Mouse (Mus musculus) liver, adult 2 months (tissue): ENCODE measurements at regions not wholly inside any gene's neighbourhood (a gene's known extent, or its start where the extent isn't known, plus 50 kb on each side); places are given as distances from the start of the nearest gene placed in this dataset.

Source experiments
- CTCF ChIP-seq: fragments of 200-500 bp; IDR thresholded peaks from 2 replicates; pipeline ENCODE4 v1.5.1; 2011; ENCODE audit warnings: low read depth, low read length, control low read depth
- POLR2A ChIP-seq: fragments of 200-500 bp; IDR thresholded peaks from 2 replicates; pipeline ENCODE4 v1.6.1; 2011; ENCODE audit warnings: low read length, control low read depth; ENCODE audit not compliant: insufficient read depth; ENCODE audit errors: extremely low read depth

DNA sequence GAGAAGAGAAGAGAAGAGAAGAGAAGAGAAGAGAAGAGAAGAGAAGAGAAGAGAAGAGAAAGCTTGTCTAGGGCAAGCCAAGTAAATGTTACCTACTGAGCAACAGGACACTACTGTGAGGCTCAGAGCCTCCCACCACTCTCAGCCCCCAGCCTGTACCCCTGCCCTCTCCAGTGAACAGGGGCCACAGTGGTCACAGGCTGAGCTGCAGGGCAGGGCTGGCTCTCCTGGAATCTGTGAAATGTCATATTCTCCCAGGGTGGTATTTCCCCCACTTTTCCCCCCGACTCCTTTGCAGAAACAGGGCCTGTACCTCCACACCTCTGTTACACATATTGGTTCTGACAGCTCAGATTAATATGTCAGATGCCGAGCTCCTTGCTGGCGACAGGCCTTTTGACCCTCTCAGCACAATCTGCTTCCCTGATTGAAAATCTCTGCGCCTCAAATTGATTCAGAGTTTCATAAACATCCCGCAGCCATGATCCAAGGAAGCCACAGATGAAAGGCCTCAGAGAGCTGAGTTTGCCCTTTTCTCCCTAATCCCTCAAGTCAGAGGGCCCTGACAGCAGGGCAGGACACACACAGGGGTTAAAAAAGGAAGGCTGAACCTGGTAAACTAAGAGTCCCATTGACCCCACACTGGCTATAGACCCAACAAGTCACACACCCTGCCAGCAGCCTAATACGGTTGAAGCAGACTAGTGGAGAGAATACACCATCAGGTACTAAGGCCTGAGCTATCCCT is 108.8 kb upstream of the Zfp703 start:
- TF ChIP-seq CTCF (no peak), POLR2A (no peak)
